Mouse (Mus musculus) ES-CJ7 (cell line): ENCODE data around the gene Abcc12.

Experiments used
- DNase-seq: peaks from one replicate; pipeline ENCODE4 v3.0.0; 2011; ENCODE audit warnings: low read depth, low spot score

Abcc12 gene

GRCm38 (mm10) chr8:86580458-86580857 is at the start of gene Abcc12:
TSS of gene Abcc12 (minus strand) at chr8:86580686.
- no peak for DNase-seq

GRCm38 (mm10) chr8:86630212-86630611 is 49.7 kb upstream of the Abcc12 start:
- no peak for DNase-seq

- DNase-seq, result no peak
Measured at GRCm38 (mm10) chr8:86624915-86625314, 44.4 kb upstream of the Abcc12 start.

GRCm38 (mm10) chr8:86623911-86624731 is 43.6 kb upstream of the Abcc12 start, which contains the start of gene Lonp2:
TSS of gene Lonp2 (plus strand) at chr8:86624043.
- DNase-seq, result peak; percentile 96

GRCm38 (mm10) chr8:86623551-86623910 is 43.0 kb upstream of the Abcc12 start:
- DNase-seq, result no peak

GRCm38 (mm10) chr8:86617759-86618387 is 37.4 kb upstream of the Abcc12 start:
- no peak for DNase-seq

- DNase-seq, result no peak
Measured at GRCm38 (mm10) chr8:86615095-86615769, 34.7 kb upstream of the Abcc12 start.

GRCm38 (mm10) chr8:86613798-86614197 is 33.3 kb upstream of the Abcc12 start:
- DNase-seq, result no peak

GRCm38 (mm10) chr8:86604676-86605075 is 24.2 kb upstream of the Abcc12 start:
- DNase-seq, result no peak

- DNase-seq, result no peak
Measured at GRCm38 (mm10) chr8:86603174-86603573, 22.7 kb upstream of the Abcc12 start.

- DNase-seq, result no peak
Measured at GRCm38 (mm10) chr8:86600311-86600710, 19.8 kb upstream of the Abcc12 start.

- no peak for DNase-seq
Measured at GRCm38 (mm10) chr8:86599299-86599698, 18.8 kb upstream of the Abcc12 start.

- DNase-seq, result no peak
Measured at GRCm38 (mm10) chr8:86597681-86598080, 17.2 kb upstream of the Abcc12 start.

GRCm38 (mm10) chr8:86595671-86596070 is 15.2 kb upstream of the Abcc12 start:
- no peak for DNase-seq

GRCm38 (mm10) chr8:86594159-86594796 is 13.8 kb upstream of the Abcc12 start:
- no peak for DNase-seq

- DNase-seq, result no peak
Measured at GRCm38 (mm10) chr8:86593099-86593498, 12.6 kb upstream of the Abcc12 start.

- DNase-seq, result no peak
Measured at GRCm38 (mm10) chr8:86588338-86588737, 7.9 kb upstream of the Abcc12 start.

- peak; percentile 36 for DNase-seq
Measured at GRCm38 (mm10) chr8:86586642-86587041, 6.2 kb upstream of the Abcc12 start.

GRCm38 (mm10) chr8:86586058-86586457 is 5.6 kb upstream of the Abcc12 start:
- DNase-seq, result no peak

- peak; percentile 94 for DNase-seq
Measured at GRCm38 (mm10) chr8:86585532-86585931, 5.0 kb upstream of the Abcc12 start.

- DNase-seq, result peak; percentile 93
Measured at GRCm38 (mm10) chr8:86585118-86585517, 4.6 kb upstream of the Abcc12 start.

- DNase-seq, result no peak
Measured at GRCm38 (mm10) chr8:86581921-86582331, 1.4 kb upstream of the Abcc12 start.
